Mouse (Mus musculus) cerebellum, adult 2 months (tissue): Measurements from ENCODE around the gene Rpl21.

ENCODE experiments used
- CTCF ChIP-seq: fragments of 200-500 bp; IDR thresholded peaks from 2 replicates; pipeline ENCODE4 v1.5.1; 2011; ENCODE audit warnings: low read depth, mild to moderate bottlenecking, control low read depth, low read length, moderate library complexity, borderline replicate concordance; ENCODE audit not compliant: insufficient read depth
- POLR2A ChIP-seq: fragments of 200-500 bp; IDR thresholded peaks from 2 replicates; pipeline ENCODE4 v1.6.1; 2011; ENCODE audit warnings: low read length, control low read depth, borderline replicate concordance; ENCODE audit not compliant: insufficient read depth

GRCm38 (mm10) chr5:146809951-146810350 is 22.7 kb upstream of the Rpl21 start:
- TF ChIP-seq CTCF, result no peak
- no peak for TF ChIP-seq POLR2A
